Mouse (Mus musculus) layer of hippocampus, adult 9-11 months (tissue): ENCODE measurements around the gene Olfr31.

ENCODE experiments used
- DNase-seq: peaks from one replicate; pipeline ENCODE4 v3.0.0; 2022

Olfr31 gene

DNA sequence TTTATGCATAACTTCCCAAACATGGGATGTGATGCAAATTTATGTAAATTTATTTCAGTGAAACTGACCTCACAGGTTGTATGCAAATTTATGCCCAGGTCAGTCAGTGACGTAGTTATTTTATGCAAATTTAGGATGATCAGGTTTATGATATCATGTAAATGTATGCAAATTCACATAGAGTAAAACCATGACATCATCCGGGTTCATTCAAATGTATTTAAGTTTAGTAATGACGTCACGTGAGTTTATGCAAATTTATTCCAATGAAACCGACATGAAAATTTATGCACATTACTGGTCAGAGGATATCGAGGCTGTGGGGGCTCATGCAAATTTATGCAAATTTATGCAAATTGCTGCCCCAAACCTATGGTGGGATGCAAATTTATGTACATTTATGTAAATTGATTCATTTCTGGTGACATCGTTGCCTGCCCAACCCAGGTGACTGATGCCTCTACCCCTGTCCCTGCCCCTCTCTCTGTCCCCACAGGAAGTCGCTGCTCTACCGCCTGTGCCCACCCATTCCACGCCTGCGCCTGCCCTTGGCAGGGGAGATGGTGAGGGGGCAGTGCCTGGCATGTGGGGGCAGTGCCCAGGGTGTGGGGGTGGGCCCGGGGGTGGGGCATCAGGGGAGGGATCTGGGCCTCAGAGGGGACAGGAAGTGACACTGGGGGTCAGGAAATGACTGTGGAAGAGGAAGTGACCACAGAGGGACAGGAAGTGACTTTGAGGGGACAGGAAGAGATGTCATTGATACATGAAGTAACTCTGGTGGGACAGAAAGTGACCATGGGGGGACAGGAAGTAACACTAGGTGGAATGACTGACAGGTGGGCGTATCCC is 32.1 kb downstream of the Olfr31 start:
- DNase-seq: no peak

DNA sequence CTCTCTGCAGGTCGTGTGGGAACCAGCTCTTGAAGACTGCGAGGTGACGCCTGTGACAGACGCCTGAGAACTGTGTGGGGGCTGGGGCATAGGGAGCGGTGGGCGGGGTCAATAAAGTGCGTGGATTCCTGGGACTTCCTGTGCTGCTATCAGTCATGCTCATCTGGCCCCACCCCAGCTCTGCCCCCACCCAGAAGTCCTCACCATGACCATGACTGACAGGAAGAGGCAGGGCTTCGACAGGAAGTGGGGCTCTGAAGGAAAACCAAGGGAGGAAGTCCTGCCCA is 32.7 kb downstream of the Olfr31 start:
- no peak for DNase-seq
